Mouse (Mus musculus): ENCODE measurements around the gene 4921517D22Rik. TPM values are rescaled to one million over a fixed set of nuclear protein-coding genes. Genes with fewer than 3 reads are reported as not detected.
A peak's percentile ranks its signal among the peaks of the same experiment; 100 is the strongest.

Gene 4921517D22Rik
- polyA plus RNA-seq, 1 experiment from 2014 or later: not detected

GRCm38 (mm10) chr13:59671521-59671920 is 22.4 kb downstream of the 4921517D22Rik start:
- peaks cover 55% of the 10 kb centered on the region for H3K4me1 ChIP-seq (replicated peaks)
- H3K27me3 ChIP-seq (ENCODE audit: insufficient read depth, poor library complexity, severe bottlenecking): no peaks in the 10 kb centered on the region
- 63% methylated on average over 2 of the region's 2 CpGs for WGBS
- H3K36me3 ChIP-seq: peaks cover 49% of the 10 kb centered on the region
- peak overlapping the region; percentile 29; the same call in 1 of the 2 replicates for H3K27ac ChIP-seq
- no peak overlapping the region for H3K4me3 ChIP-seq
- no peak for DNase-seq (ENCODE audit: low spot score)
- H3K9me3 ChIP-seq: no peaks in the 10 kb centered on the region

- Histone ChIP-seq H3K36me3 (peaks cover 65% of the 10 kb centered on the region), H3K27ac (no peak overlapping the region), H3K9me3 (no peaks in the 10 kb centered on the region), H3K4me1 (replicated peaks) (peaks cover 49% of the 10 kb centered on the region), H3K27me3 (ENCODE audit: insufficient read depth, poor library complexity, severe bottlenecking) (no peaks in the 10 kb centered on the region), H3K4me3 (no peak overlapping the region)
- WGBS: 94% methylated on average over 10 of the region's 10 CpGs
- DNase-seq (ENCODE audit: low spot score): no peak
Observed at GRCm38 (mm10) chr13:59669946-59670345, 24.0 kb downstream of the 4921517D22Rik start.

- Histone ChIP-seq H3K27me3 (ENCODE audit: insufficient read depth, poor library complexity, severe bottlenecking) (no peaks in the 10 kb centered on the region), H3K36me3 (peaks cover 78% of the 10 kb centered on the region), H3K27ac (peak overlapping the region; percentile 20; the same call in 1 of the 2 replicates), H3K9me3 (no peaks in the 10 kb centered on the region), H3K4me3 (no peak overlapping the region), H3K4me1 (replicated peaks) (peaks cover 42% of the 10 kb centered on the region)
- WGBS: 88% methylated on average over 11 of the region's 11 CpGs
- DNase-seq (ENCODE audit: low spot score): no peak
Observed at GRCm38 (mm10) chr13:59668501-59669093, 25.3 kb downstream of the 4921517D22Rik start.

- Histone ChIP-seq H3K4me1 (replicated peaks) (peaks cover 35% of the 10 kb centered on the region), H3K36me3 (peaks cover 86% of the 10 kb centered on the region), H3K27me3 (ENCODE audit: insufficient read depth, poor library complexity, severe bottlenecking) (no peaks in the 10 kb centered on the region), H3K4me3 (no peak overlapping the region), H3K27ac (no peak overlapping the region), H3K9me3 (no peaks in the 10 kb centered on the region)
- no peak for DNase-seq (ENCODE audit: low spot score)
- WGBS: 95% methylated on average over 5 of the region's 5 CpGs
Observed at GRCm38 (mm10) chr13:59667763-59668162, 26.1 kb downstream of the 4921517D22Rik start.

- Histone ChIP-seq H3K36me3 (peaks cover 96% of the 10 kb centered on the region), H3K27me3 (ENCODE audit: insufficient read depth, poor library complexity, severe bottlenecking) (no peaks in the 10 kb centered on the region), H3K9me3 (peaks cover under 1% of the 10 kb centered on the region; the same call in 1 of the 2 replicates), H3K4me3 (no peak overlapping the region), H3K4me1 (replicated peaks) (peaks cover 7% of the 10 kb centered on the region), H3K27ac (no peak overlapping the region)
- no peak for DNase-seq (ENCODE audit: low spot score)
- 94% methylated on average over 19 of the region's 19 CpGs for WGBS
Observed at GRCm38 (mm10) chr13:59663939-59664712, 29.8 kb downstream of the 4921517D22Rik start.

GRCm38 (mm10) chr13:59661966-59662365 is 31.9 kb downstream of the 4921517D22Rik start:
- H3K4me1 ChIP-seq (replicated peaks): peaks cover 21% of the 10 kb centered on the region
- H3K27ac ChIP-seq: no peak overlapping the region
- H3K9me3 ChIP-seq: peaks cover 13% of the 10 kb centered on the region
- H3K4me3 ChIP-seq: no peak overlapping the region
- peaks cover 95% of the 10 kb centered on the region for H3K36me3 ChIP-seq
- DNase-seq (ENCODE audit: low spot score): no peak
- no peaks in the 10 kb centered on the region for H3K27me3 ChIP-seq (ENCODE audit: insufficient read depth, poor library complexity, severe bottlenecking)
- 94% methylated on average over 12 of the region's 12 CpGs for WGBS

- Histone ChIP-seq H3K4me1 (replicated peaks) (peaks cover 27% of the 10 kb centered on the region), H3K27ac (no peak overlapping the region), H3K4me3 (no peak overlapping the region), H3K36me3 (peaks cover 93% of the 10 kb centered on the region), H3K27me3 (ENCODE audit: insufficient read depth, poor library complexity, severe bottlenecking) (no peaks in the 10 kb centered on the region), H3K9me3 (peaks cover 13% of the 10 kb centered on the region)
- 90% methylated on average over 8 of the region's 8 CpGs for WGBS
- no peak for DNase-seq (ENCODE audit: low spot score)
Observed at GRCm38 (mm10) chr13:59661387-59661786, 32.5 kb downstream of the 4921517D22Rik start.

GRCm38 (mm10) chr13:59660371-59660770 is 33.5 kb downstream of the 4921517D22Rik start:
- no peak for DNase-seq (ENCODE audit: low spot score)
- Histone ChIP-seq H3K27me3 (ENCODE audit: insufficient read depth, poor library complexity, severe bottlenecking) (no peaks in the 10 kb centered on the region), H3K36me3 (peaks cover 93% of the 10 kb centered on the region), H3K9me3 (peaks cover 13% of the 10 kb centered on the region), H3K4me1 (replicated peaks) (peaks cover 37% of the 10 kb centered on the region), H3K27ac (no peak overlapping the region), H3K4me3 (no peak overlapping the region)
- 96% methylated on average over 3 of the region's 3 CpGs for WGBS

GRCm38 (mm10) chr13:59657781-59658180 is 36.1 kb downstream of the 4921517D22Rik start:
- peak overlapping the region; percentile 92 for H3K27ac ChIP-seq
- WGBS: 72% methylated on average over 5 of the region's 5 CpGs
- peaks cover 63% of the 10 kb centered on the region for H3K4me1 ChIP-seq (replicated peaks)
- peaks cover 92% of the 10 kb centered on the region for H3K36me3 ChIP-seq
- H3K27me3 ChIP-seq (ENCODE audit: insufficient read depth, poor library complexity, severe bottlenecking): no peaks in the 10 kb centered on the region
- H3K4me3 ChIP-seq: no peak overlapping the region
- no peak for DNase-seq (ENCODE audit: low spot score)
- peaks cover 13% of the 10 kb centered on the region for H3K9me3 ChIP-seq

- H3K27me3 ChIP-seq (ENCODE audit: insufficient read depth, poor library complexity, severe bottlenecking): no peaks in the 10 kb centered on the region
- DNase-seq (ENCODE audit: low spot score): peak; percentile 69
- H3K4me3 ChIP-seq: peak overlapping the region; percentile 14; the same call in 1 of the 2 replicates
- peaks cover 92% of the 10 kb centered on the region for H3K36me3 ChIP-seq
- peaks cover 13% of the 10 kb centered on the region for H3K9me3 ChIP-seq
- peak overlapping the region; percentile 92 for H3K27ac ChIP-seq
- peaks cover 71% of the 10 kb centered on the region for H3K4me1 ChIP-seq (replicated peaks)
- 22% methylated on average over 4 of the region's 4 CpGs for WGBS
Observed at GRCm38 (mm10) chr13:59656975-59657388, 36.9 kb downstream of the 4921517D22Rik start.

GRCm38 (mm10) chr13:59656316-59656832 is 37.5 kb downstream of the 4921517D22Rik start:
- WGBS: 68% methylated on average over 10 of the region's 10 CpGs
- Histone ChIP-seq H3K36me3 (peaks cover 89% of the 10 kb centered on the region), H3K27ac (peak overlapping the region; percentile 92), H3K27me3 (ENCODE audit: insufficient read depth, poor library complexity, severe bottlenecking) (no peaks in the 10 kb centered on the region), H3K4me3 (peak overlapping the region; percentile 14; the same call in 1 of the 2 replicates), H3K9me3 (peaks cover 13% of the 10 kb centered on the region), H3K4me1 (replicated peaks) (peaks cover 76% of the 10 kb centered on the region)
- no peak for DNase-seq (ENCODE audit: low spot score)

GRCm38 (mm10) chr13:59655718-59656315 is 38.1 kb downstream of the 4921517D22Rik start:
- H3K9me3 ChIP-seq: peaks cover 13% of the 10 kb centered on the region
- H3K36me3 ChIP-seq: peaks cover 89% of the 10 kb centered on the region
- peak overlapping the region; percentile 92 for H3K27ac ChIP-seq
- no peaks in the 10 kb centered on the region for H3K27me3 ChIP-seq (ENCODE audit: insufficient read depth, poor library complexity, severe bottlenecking)
- no peak overlapping the region for H3K4me3 ChIP-seq
- 93% methylated on average over 15 of the region's 15 CpGs for WGBS
- peaks cover 81% of the 10 kb centered on the region for H3K4me1 ChIP-seq (replicated peaks)
- DNase-seq (ENCODE audit: low spot score): no peak
